Mouse (Mus musculus): ENCODE data around the gene Gm28308. TPM values are rescaled to one million over a fixed set of nuclear protein-coding genes. Genes with fewer than 3 reads are reported as not detected.
A peak's percentile ranks its signal among the peaks of the same experiment; 100 is the strongest.

Gene Gm28308
- polyA plus RNA-seq, 1 experiment from 2014 or later, result not detected

GRCm38 (mm10) chr6:52252775-52253376, 39.7 kb upstream of the Gm28308 start:
- Histone ChIP-seq H3K36me3 (no peaks in the 10 kb centered on the region), H3K27ac (replicated peaks) (no peak overlapping the region), H3K4me1 (peaks cover 5% of the 10 kb centered on the region; the same call in 1 of the 2 replicates), H3K9ac (no peak overlapping the region), H3K4me3 (replicated peaks) (0 out of 2 replicates have a peak overlapping the region, but pooled peaks have one; percentile 16), H3K4me2 (replicated peaks) (no peak overlapping the region), H3K27me3 (peaks cover 90% of the 10 kb centered on the region), H3K9me3 (replicated peaks) (no peaks in the 10 kb centered on the region)
- WGBS, result under 1% methylated on average over 35 of the region's 35 CpGs
- no peak for ATAC-seq (ENCODE audit: insufficient number of reproducible peaks, low FRiP score, low TSS enrichment, low read depth)

GRCm38 (mm10) chr6:52252016-52252774, 39.1 kb upstream of the Gm28308 start:
- H3K4me3 ChIP-seq (replicated peaks), result no peak overlapping the region
- 2% methylated on average over 24 of the region's 24 CpGs for WGBS
- no peak for ATAC-seq (ENCODE audit: insufficient number of reproducible peaks, low FRiP score, low TSS enrichment, low read depth)
- H3K4me2 ChIP-seq (replicated peaks), result no peak overlapping the region
- H3K4me1 ChIP-seq, result peaks cover 5% of the 10 kb centered on the region; the same call in 1 of the 2 replicates
- no peaks in the 10 kb centered on the region for H3K36me3 ChIP-seq
- peaks cover 90% of the 10 kb centered on the region for H3K27me3 ChIP-seq
- no peak overlapping the region for H3K9ac ChIP-seq
- H3K27ac ChIP-seq (replicated peaks), result no peak overlapping the region
- H3K9me3 ChIP-seq (replicated peaks), result no peaks in the 10 kb centered on the region

GRCm38 (mm10) chr6:52251177-52251879, 38.2 kb upstream of the Gm28308 start:
- no peak for ATAC-seq (ENCODE audit: insufficient number of reproducible peaks, low FRiP score, low TSS enrichment, low read depth)
- no peak overlapping the region for H3K27ac ChIP-seq (replicated peaks)
- 9% methylated on average over 7 of the region's 7 CpGs for WGBS
- no peak overlapping the region for H3K9ac ChIP-seq
- H3K27me3 ChIP-seq, result peaks cover 91% of the 10 kb centered on the region
- no peak overlapping the region for H3K4me3 ChIP-seq (replicated peaks)
- no peak overlapping the region for H3K4me2 ChIP-seq (replicated peaks)
- peaks cover 5% of the 10 kb centered on the region; the same call in 1 of the 2 replicates for H3K4me1 ChIP-seq
- no peaks in the 10 kb centered on the region for H3K9me3 ChIP-seq (replicated peaks)
- H3K36me3 ChIP-seq, result no peaks in the 10 kb centered on the region

GRCm38 (mm10) chr6:52249826-52250225, 36.7 kb upstream of the Gm28308 start:
- no peak overlapping the region for H3K4me3 ChIP-seq (replicated peaks)
- ATAC-seq (ENCODE audit: insufficient number of reproducible peaks, low FRiP score, low TSS enrichment, low read depth), result no peak
- H3K4me2 ChIP-seq (replicated peaks), result no peak overlapping the region
- WGBS, result 1% methylated on average over 4 of the region's 4 CpGs
- H3K27ac ChIP-seq (replicated peaks), result no peak overlapping the region
- no peaks in the 10 kb centered on the region for H3K36me3 ChIP-seq
- H3K9me3 ChIP-seq (replicated peaks), result no peaks in the 10 kb centered on the region
- H3K27me3 ChIP-seq, result peaks cover 93% of the 10 kb centered on the region
- H3K9ac ChIP-seq, result no peak overlapping the region
- peaks cover 10% of the 10 kb centered on the region; the same call in 1 of the 2 replicates for H3K4me1 ChIP-seq

- no peak overlapping the region for H3K4me2 ChIP-seq (replicated peaks)
- H3K4me3 ChIP-seq (replicated peaks), result no peak overlapping the region
- H3K4me1 ChIP-seq, result peaks cover 11% of the 10 kb centered on the region; the same call in 1 of the 2 replicates
- WGBS, result under 1% methylated on average over 16 of the region's 16 CpGs
- no peaks in the 10 kb centered on the region for H3K9me3 ChIP-seq (replicated peaks)
- no peak overlapping the region for H3K27ac ChIP-seq (replicated peaks)
- H3K27me3 ChIP-seq, result peaks cover 97% of the 10 kb centered on the region
- H3K9ac ChIP-seq, result no peak overlapping the region
- ATAC-seq (ENCODE audit: insufficient number of reproducible peaks, low FRiP score, low TSS enrichment, low read depth), result no peak
- no peaks in the 10 kb centered on the region for H3K36me3 ChIP-seq
These were observed 36.2 kb upstream of the Gm28308 start for GRCm38 (mm10) chr6:52249415-52249738.

- H3K4me2 ChIP-seq (replicated peaks), result no peak overlapping the region
- H3K4me1 ChIP-seq, result peaks cover 11% of the 10 kb centered on the region; the same call in 1 of the 2 replicates
- no peaks in the 10 kb centered on the region for H3K9me3 ChIP-seq (replicated peaks)
- H3K27ac ChIP-seq (replicated peaks), result no peak overlapping the region
- 2% methylated on average over 27 of the region's 27 CpGs for WGBS
- peaks cover 97% of the 10 kb centered on the region for H3K27me3 ChIP-seq
- no peak overlapping the region for H3K9ac ChIP-seq
- H3K4me3 ChIP-seq (replicated peaks), result no peak overlapping the region
- H3K36me3 ChIP-seq, result no peaks in the 10 kb centered on the region
- ATAC-seq (ENCODE audit: insufficient number of reproducible peaks, low FRiP score, low TSS enrichment, low read depth), result no peak
These were observed 35.7 kb upstream of the Gm28308 start for GRCm38 (mm10) chr6:52248638-52249414.

GRCm38 (mm10) chr6:52247766-52248637, 34.9 kb upstream of the Gm28308 start:
- no peaks in the 10 kb centered on the region for H3K36me3 ChIP-seq
- H3K9me3 ChIP-seq (replicated peaks), result no peaks in the 10 kb centered on the region
- 1% methylated on average over 23 of the region's 23 CpGs for WGBS
- H3K4me1 ChIP-seq, result peaks cover 6% of the 10 kb centered on the region; the same call in 1 of the 2 replicates
- H3K4me3 ChIP-seq (replicated peaks), result no peak overlapping the region
- H3K27ac ChIP-seq (replicated peaks), result no peak overlapping the region
- peaks cover 97% of the 10 kb centered on the region for H3K27me3 ChIP-seq
- H3K9ac ChIP-seq, result no peak overlapping the region
- ATAC-seq (ENCODE audit: insufficient number of reproducible peaks, low FRiP score, low TSS enrichment, low read depth), result no peak
- no peak overlapping the region for H3K4me2 ChIP-seq (replicated peaks)

- ATAC-seq (ENCODE audit: insufficient number of reproducible peaks, low FRiP score, low TSS enrichment, low read depth), result no peak
- Histone ChIP-seq H3K27me3 (peaks cover 97% of the 10 kb centered on the region), H3K27ac (replicated peaks) (no peak overlapping the region), H3K9ac (no peak overlapping the region), H3K4me1 (0 out of 2 replicates have a peak, but pooled peaks cover 6% of the 10 kb centered on the region), H3K4me2 (replicated peaks) (no peak overlapping the region), H3K4me3 (replicated peaks) (no peak overlapping the region), H3K36me3 (no peaks in the 10 kb centered on the region), H3K9me3 (replicated peaks) (no peaks in the 10 kb centered on the region)
- WGBS, result 4% methylated on average over 3 of the region's 3 CpGs
These were observed 33.8 kb upstream of the Gm28308 start for GRCm38 (mm10) chr6:52246916-52247315.

- Histone ChIP-seq H3K4me2 (replicated peaks) (no peak overlapping the region), H3K4me1 (0 out of 2 replicates have a peak, but pooled peaks cover 6% of the 10 kb centered on the region), H3K27me3 (peaks cover 97% of the 10 kb centered on the region), H3K9me3 (replicated peaks) (no peaks in the 10 kb centered on the region), H3K9ac (no peak overlapping the region), H3K27ac (replicated peaks) (no peak overlapping the region), H3K36me3 (no peaks in the 10 kb centered on the region), H3K4me3 (replicated peaks) (no peak overlapping the region)
- WGBS, result 3% methylated on average over 26 of the region's 26 CpGs
- no peak for ATAC-seq (ENCODE audit: insufficient number of reproducible peaks, low FRiP score, low TSS enrichment, low read depth)
These were observed 33.3 kb upstream of the Gm28308 start for GRCm38 (mm10) chr6:52246403-52246803.

GRCm38 (mm10) chr6:52245757-52246142, 32.6 kb upstream of the Gm28308 start, which contains the start of gene Hoxa11:
Gene Hoxa11, minus strand, starts transcription at chr6:52245810.
- Histone ChIP-seq H3K9ac (no peak within 1 kb of the TSS), H3K4me3 (replicated peaks) (peak within 1 kb of the TSS; percentile 10; the same call in 1 of the 2 replicates), H3K27me3 (peaks cover 97% of the 10 kb centered on the region), H3K36me3 (no peaks in the 10 kb centered on the region), H3K4me2 (replicated peaks) (0 out of 2 replicates have a peak within 1 kb of the TSS, but pooled peaks have one; percentile 2), H3K27ac (replicated peaks) (no peak within 1 kb of the TSS), H3K9me3 (replicated peaks) (no peaks in the 10 kb centered on the region), H3K4me1 (0 out of 2 replicates have a peak, but pooled peaks cover 6% of the 10 kb centered on the region)
- under 1% methylated on average over 20 of the region's 20 CpGs for WGBS
- ATAC-seq (ENCODE audit: insufficient number of reproducible peaks, low FRiP score, low TSS enrichment, low read depth), result no peak
